Mouse (Mus musculus) midbrain, embryonic 14.5 days (tissue): ENCODE data around the gene Stxbp4. TPM values are rescaled to one million over a fixed set of nuclear protein-coding genes. Genes with fewer than 3 reads are reported as not detected.

Experiments used
- ATAC-seq: fragments of 200-750 bp; cut with Nextera tagmentation; 2 replicates; pipeline ENCODE4 v1.8.0; 2017; ENCODE audit warnings: moderate number of reproducible peaks, moderate library complexity; ENCODE audit not compliant: low FRiP score, low TSS enrichment
- DNase-seq: peaks from one replicate; pipeline ENCODE4 v3.0.0-alpha.2; 2015
- H3K27ac ChIP-seq: fragments of 300-500 bp; sonication (generic); replicated peaks from 2 replicates; pipeline ENCODE4 v1.5.1; 2014; ENCODE audit warnings: mild to moderate bottlenecking, low read depth, low read length, moderate library complexity
- H3K27me3 ChIP-seq: fragments of 300-500 bp; sonication (generic); 2 replicates; pipeline ENCODE4 v1.6.1; 2014; ENCODE audit warnings: low read length, control low read depth, mixed read lengths; ENCODE audit not compliant: control insufficient read depth, insufficient read depth
- H3K36me3 ChIP-seq: fragments of 300-500 bp; sonication (generic); 2 replicates; pipeline ENCODE4 v1.6.1; 2014; ENCODE audit warnings: low read length, control low read depth; ENCODE audit not compliant: control insufficient read depth, insufficient read depth
- H3K4me1 ChIP-seq: fragments of 300-500 bp; sonication (generic); 2 replicates; pipeline ENCODE4 v1.6.1; 2014; ENCODE audit warnings: mild to moderate bottlenecking, antibody characterized with exemption, low read length, control low read depth; ENCODE audit not compliant: control insufficient read depth, insufficient read depth
- H3K4me2 ChIP-seq: fragments of 300-500 bp; sonication (generic); 2 replicates; pipeline ENCODE4 v1.6.1; 2014; ENCODE audit warnings: mild to moderate bottlenecking, low read length, moderate library complexity
- H3K4me3 ChIP-seq: fragments of 300-500 bp; sonication (generic); replicated peaks from 2 replicates; pipeline ENCODE4 v1.5.1; 2014; ENCODE audit warnings: low read depth, low read length
- H3K9ac ChIP-seq: fragments of 300-500 bp; sonication (generic); replicated peaks from 2 replicates; pipeline ENCODE4 v1.6.1; 2014; ENCODE audit warnings: mild to moderate bottlenecking, low read length, moderate library complexity
- H3K9me3 ChIP-seq: fragments of 300-500 bp; sonication (generic); 2 replicates; pipeline ENCODE4 v1.6.1; 2016; ENCODE audit warnings: low read length, control low read depth, mixed read lengths; ENCODE audit not compliant: control insufficient read depth
- WGBS: fragments of 180-500 bp; shearing (Covaris S2); extraction: QIAGEN DNeasy Blood & Tissue Kit; methylation state at CpG from one replicate; pipeline ENCODE4 v1.1.7; 2014; 5-methylcytosine and 5-hydroxymethylcytosine counted together
- polyA plus RNA-seq: library from polyadenylated mRNA; unstranded; fragments of >200 nt; fragmentation: Nextera tagmentation; extraction: Ambion mirVana; gene quantifications from 2 replicates; pipeline ENCODE4 v1.2.1, GENCODE M21; 2014

Gene Stxbp4
- 13.7 and 22.0 TPM in 2 replicates for polyA plus RNA-seq

GRCm38 (mm10) chr11:90637440-90638311 is at the start of gene Stxbp4, which contains the start of gene Cox11:
Stxbp4 (minus strand) TSS chr11:90638084.
Cox11 (plus strand) TSS chr11:90638173.
- H3K4me1 ChIP-seq: peaks cover 23% of the 10 kb centered on the region

GRCm38 (mm10) chr11:90687040-90687439 is 49.2 kb upstream of the Stxbp4 start:
- H3K4me1 ChIP-seq: no peaks in the 10 kb centered on the region
- H3K4me2 ChIP-seq: peak overlapping the region; percentile 82
- peak; percentile 20 for DNase-seq
- ATAC-seq: peak; percentile 55
- H3K27me3 ChIP-seq: no peaks in the 10 kb centered on the region
- 1% methylated on average over 17 of the region's 17 CpGs for WGBS
- H3K9me3 ChIP-seq: no peaks in the 10 kb centered on the region
- H3K9ac ChIP-seq: peak overlapping the region; percentile 60
- peak overlapping the region; percentile 54 for H3K4me3 ChIP-seq
- H3K27ac ChIP-seq: no peak overlapping the region
- no peaks in the 10 kb centered on the region for H3K36me3 ChIP-seq

More at GRCm38 (mm10) chr11:90637440-90638311, at the start of gene Stxbp4, which contains the start of gene Cox11:
- peak within 1 kb of the TSS; percentile 99 for H3K9ac ChIP-seq
- H3K4me2 ChIP-seq: peak within 1 kb of the TSS; percentile 73
- H3K27me3 ChIP-seq: no peaks in the 10 kb centered on the region
- H3K9me3 ChIP-seq: no peaks in the 10 kb centered on the region
- H3K4me3 ChIP-seq: peak within 1 kb of the TSS; percentile 99
- peak within 1 kb of the TSS; percentile 96 for H3K27ac ChIP-seq
- ATAC-seq (peak; percentile 97), DNase-seq (peak; percentile 99)
- peaks cover 11% of the 10 kb centered on the region for H3K36me3 ChIP-seq
- WGBS: under 1% methylated on average over 48 of the region's 48 CpGs

GRCm38 (mm10) chr11:90686287-90687025 is 48.6 kb upstream of the Stxbp4 start:
- DNase-seq: no peak
- Histone ChIP-seq H3K4me1 (no peaks in the 10 kb centered on the region), H3K36me3 (no peaks in the 10 kb centered on the region), H3K27ac (no peak overlapping the region), H3K4me3 (peak overlapping the region; percentile 54), H3K27me3 (no peaks in the 10 kb centered on the region), H3K4me2 (peak overlapping the region; percentile 82), H3K9me3 (no peaks in the 10 kb centered on the region), H3K9ac (no peak overlapping the region)
- 71% methylated on average over 13 of the region's 13 CpGs for WGBS
- no peak; the same call in 1 of the 2 replicates for ATAC-seq

GRCm38 (mm10) chr11:90685196-90685595 is 47.3 kb upstream of the Stxbp4 start:
- DNase-seq: no peak
- ATAC-seq: no peak
- Histone ChIP-seq H3K9ac (no peak overlapping the region), H3K27me3 (no peaks in the 10 kb centered on the region), H3K27ac (no peak overlapping the region), H3K9me3 (no peaks in the 10 kb centered on the region), H3K4me1 (no peaks in the 10 kb centered on the region), H3K4me2 (no peak overlapping the region), H3K4me3 (no peak overlapping the region), H3K36me3 (no peaks in the 10 kb centered on the region)
- WGBS: 79% methylated on average over 6 of the region's 6 CpGs

DNA sequence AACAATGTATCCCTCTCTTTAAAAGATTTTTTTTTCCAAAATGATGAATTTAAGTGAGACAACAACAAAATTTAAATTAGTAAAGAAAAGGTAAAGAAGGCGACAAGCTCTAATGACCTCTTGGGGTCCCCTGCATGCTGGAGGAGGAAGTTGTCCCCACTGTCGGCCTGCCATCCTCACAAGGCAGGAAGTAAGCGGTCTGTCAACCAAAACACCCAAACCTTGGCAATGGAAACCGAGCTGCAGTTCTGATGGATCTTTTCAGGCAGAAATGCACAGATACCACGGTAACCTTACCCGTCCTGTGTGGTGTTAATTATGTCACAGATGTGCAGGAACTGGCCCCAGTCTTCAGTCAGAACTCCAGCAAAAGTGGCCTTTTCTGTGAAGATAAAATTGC is 46.9 kb upstream of the Stxbp4 start:
- Histone ChIP-seq H3K4me2 (no peak overlapping the region), H3K9ac (no peak overlapping the region), H3K27ac (no peak overlapping the region), H3K4me1 (no peaks in the 10 kb centered on the region), H3K27me3 (no peaks in the 10 kb centered on the region), H3K4me3 (no peak overlapping the region), H3K9me3 (no peaks in the 10 kb centered on the region), H3K36me3 (no peaks in the 10 kb centered on the region)
- WGBS: 81% methylated on average over 6 of the region's 6 CpGs
- ATAC-seq (no peak), DNase-seq (no peak)

DNA sequence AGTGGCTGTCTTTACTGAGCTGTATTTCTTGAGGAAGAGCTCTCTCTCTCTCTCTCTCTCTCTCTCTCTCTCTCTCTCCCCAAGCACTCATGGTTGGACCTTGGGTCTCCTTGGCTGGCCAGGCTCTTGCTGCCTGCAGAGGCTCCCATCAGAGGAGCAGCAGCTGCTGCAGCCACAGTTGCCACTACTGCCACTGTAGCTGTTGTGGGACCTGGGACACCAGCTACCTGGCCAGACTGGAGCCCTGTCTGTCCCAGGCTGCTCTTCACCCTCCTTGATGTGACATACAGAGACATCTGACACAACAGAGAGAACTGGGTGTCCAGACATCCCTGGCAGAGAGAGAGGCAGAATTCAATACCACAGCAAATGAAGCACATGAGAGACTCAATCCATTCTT is 43.3 kb upstream of the Stxbp4 start:
- H3K4me2 ChIP-seq: no peak overlapping the region
- DNase-seq (no peak), ATAC-seq (no peak)
- no peaks in the 10 kb centered on the region for H3K4me1 ChIP-seq
- H3K9me3 ChIP-seq: no peaks in the 10 kb centered on the region
- no peak overlapping the region for H3K9ac ChIP-seq
- H3K4me3 ChIP-seq: no peak overlapping the region
- H3K36me3 ChIP-seq: no peaks in the 10 kb centered on the region
- H3K27me3 ChIP-seq: no peaks in the 10 kb centered on the region
- no peak overlapping the region for H3K27ac ChIP-seq

DNA sequence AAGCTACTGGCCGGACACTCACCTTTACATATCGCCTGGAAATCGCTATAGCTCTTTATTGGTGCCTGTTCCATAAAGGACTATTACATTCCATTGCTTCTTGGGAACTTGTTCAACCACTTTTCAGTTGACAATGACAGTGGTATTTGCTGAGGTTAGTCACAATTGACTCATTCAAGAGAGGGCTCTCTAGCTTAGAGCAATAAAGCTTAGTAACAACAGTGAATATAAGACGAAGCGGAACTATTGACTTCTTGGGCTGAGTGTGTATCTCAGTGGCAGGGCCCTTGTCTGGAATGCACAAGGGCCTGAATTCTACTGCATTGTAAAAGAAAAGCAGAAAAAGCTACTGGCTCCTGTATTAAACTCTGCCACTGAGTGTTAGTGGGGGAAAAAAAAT is 40.7 kb upstream of the Stxbp4 start:
- Histone ChIP-seq H3K27ac (no peak overlapping the region), H3K9me3 (no peaks in the 10 kb centered on the region), H3K4me2 (no peak overlapping the region), H3K27me3 (no peaks in the 10 kb centered on the region), H3K36me3 (no peaks in the 10 kb centered on the region), H3K4me1 (no peaks in the 10 kb centered on the region), H3K4me3 (no peak overlapping the region), H3K9ac (no peak overlapping the region)
- ATAC-seq: no peak
- no peak for DNase-seq
- 84% methylated on average over 5 of the region's 5 CpGs for WGBS

DNA sequence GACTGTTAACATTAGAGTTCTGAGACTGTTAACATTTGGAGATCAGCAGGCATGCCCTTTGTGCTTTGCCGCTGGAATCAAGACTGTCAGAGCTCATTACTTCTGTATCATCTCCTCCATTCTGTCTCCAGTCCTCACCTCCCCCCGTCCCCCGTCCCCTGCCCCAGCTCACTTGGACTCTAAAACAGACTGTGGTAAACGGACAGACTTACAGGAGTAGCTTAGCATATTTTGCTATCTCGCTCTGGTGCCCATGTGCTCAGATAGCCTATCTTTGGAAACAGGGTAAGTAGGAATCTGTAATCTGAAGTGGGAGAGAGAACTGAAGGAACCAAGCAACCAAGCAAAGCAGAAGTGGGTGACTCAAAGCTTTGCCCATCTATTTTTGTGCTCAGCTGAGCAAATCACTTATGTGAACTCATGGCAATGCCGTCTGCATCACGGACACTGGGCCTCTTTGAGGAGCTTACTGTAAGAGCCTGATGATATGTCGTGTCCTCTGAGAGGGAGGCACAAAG is 39.9 kb upstream of the Stxbp4 start:
- ATAC-seq (no peak), DNase-seq (no peak)
- 82% methylated on average over 8 of the region's 8 CpGs for WGBS
- Histone ChIP-seq H3K27ac (no peak overlapping the region), H3K4me1 (no peaks in the 10 kb centered on the region), H3K36me3 (no peaks in the 10 kb centered on the region), H3K4me2 (no peak overlapping the region), H3K9me3 (no peaks in the 10 kb centered on the region), H3K4me3 (no peak overlapping the region), H3K9ac (no peak overlapping the region), H3K27me3 (no peaks in the 10 kb centered on the region)
